Mouse (Mus musculus): ENCODE data around the gene Krtap24-1. TPM values are rescaled to one million over a fixed set of nuclear protein-coding genes. Genes with fewer than 3 reads are reported as not detected.

Gene Krtap24-1
- total RNA-seq (2023) = not detected

GRCm38 (mm10) chr16:88611922-88612321 lies at the start of gene Krtap24-1:
Gene Krtap24-1, minus strand, starts transcription at chr16:88612279.

DNA sequence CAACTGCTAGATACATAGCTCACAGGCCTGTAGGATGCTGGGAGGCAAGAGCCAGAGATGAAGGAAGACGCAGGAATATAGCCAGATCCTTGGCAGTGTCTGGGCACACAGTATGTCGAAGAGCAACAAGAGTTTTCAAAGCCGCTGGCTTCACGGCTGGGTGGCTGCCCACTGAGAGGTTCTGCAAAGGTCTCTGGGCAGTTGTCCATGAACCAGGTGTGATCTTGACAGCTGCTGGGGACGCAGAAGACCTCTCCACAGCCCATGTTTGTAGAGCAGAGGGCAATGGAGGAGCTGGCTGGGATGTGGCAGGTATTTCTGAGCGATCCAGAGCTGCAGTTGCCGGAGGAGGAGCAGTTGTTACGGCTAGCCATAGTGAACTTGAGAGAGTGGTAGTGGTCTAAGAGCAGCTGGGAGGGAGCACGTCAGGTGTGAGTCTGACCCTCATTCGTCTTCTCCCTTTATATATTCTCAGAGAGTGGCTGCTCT lies 35.3 kb upstream of the Krtap24-1 start, which contains the start of gene Krtap26-1:
Gene Krtap26-1 (minus strand): TSS at position 439 of the 489 bp plus-strand sequence.

GRCm38 (mm10) chr16:88627566-88627965 lies 15.5 kb upstream of the Krtap24-1 start, which contains the start of gene 2310079G19Rik:
Gene 2310079G19Rik, minus strand, starts transcription at chr16:88627666.

DNA sequence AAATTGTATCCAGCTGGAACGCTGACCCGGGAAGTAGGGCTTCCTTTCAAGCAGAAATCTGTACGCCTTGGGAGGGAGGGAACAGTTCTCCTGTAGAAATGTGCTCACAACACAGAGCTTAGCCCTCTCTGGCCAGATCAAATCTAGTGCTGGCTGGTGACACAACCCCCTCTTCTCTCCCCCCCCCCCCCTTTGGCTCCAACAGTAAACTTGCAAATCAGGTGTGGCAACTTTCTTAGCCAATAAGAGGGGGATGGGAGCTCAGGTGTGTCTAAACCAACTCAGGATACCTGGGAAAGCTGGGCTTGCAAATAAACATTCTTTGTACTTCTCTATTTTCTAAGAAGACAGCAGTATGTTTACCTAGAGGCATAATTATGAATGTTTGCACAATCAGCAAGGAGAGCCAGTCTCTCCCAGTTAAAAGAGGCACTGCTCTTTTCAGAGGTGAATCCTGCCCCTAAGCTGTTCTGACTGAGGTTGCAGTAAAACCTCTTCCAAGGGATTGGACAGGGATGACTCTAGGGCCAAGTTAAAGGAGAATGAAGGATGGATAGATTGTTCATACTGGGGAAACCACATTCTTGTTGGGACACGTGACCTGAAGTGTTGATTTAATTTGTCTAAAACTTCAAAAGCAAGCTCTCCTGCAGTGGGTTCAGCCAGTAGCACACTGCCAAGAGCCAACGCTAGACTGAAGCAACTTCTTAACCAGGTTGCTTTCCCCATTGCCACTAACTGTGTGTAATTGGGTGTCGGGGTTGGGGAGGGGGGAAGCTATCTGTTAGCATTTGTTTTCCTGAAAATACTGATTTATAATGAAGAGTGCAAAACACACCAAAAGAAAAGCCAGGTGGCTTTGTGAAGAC lies 48.8 kb downstream of the Krtap24-1 start, which contains the start of gene Cldn8:
Gene Cldn8 (minus strand): TSS at position 139 of the 869 bp plus-strand sequence.

Other genes with a start within 250 kb of the Krtap24-1 start
- gene Cldn17, start 105.3 kb downstream of the Krtap24-1 start, total RNA-seq (2023) = not detected
- not detected for gene Cldn8, start 49.1 kb downstream of the Krtap24-1 start, total RNA-seq (2023)
- not detected for gene 2310079G19Rik, start 15.4 kb upstream of the Krtap24-1 start, total RNA-seq (2023)
- gene Krtap26-1, start 35.5 kb upstream of the Krtap24-1 start, total RNA-seq (2023) = not detected
- gene Krtap27-1, start 59.4 kb upstream of the Krtap24-1 start, total RNA-seq (2023) = not detected
- not detected for gene 2310061N02Rik, start 95.7 kb upstream of the Krtap24-1 start, total RNA-seq (2023)
- gene Krtap13-1, start 116.6 kb upstream of the Krtap24-1 start, total RNA-seq (2023) = not detected
- gene Krtap13, start 139.4 kb upstream of the Krtap24-1 start, total RNA-seq (2023) = not detected
- not detected for gene 2310034C09Rik, start 146.6 kb upstream of the Krtap24-1 start, total RNA-seq (2023)
- not detected for gene 2310057N15Rik, start 161.9 kb upstream of the Krtap24-1 start, total RNA-seq (2023)
- not detected for gene Gm5965, start 165.6 kb upstream of the Krtap24-1 start, total RNA-seq (2023)
- not detected for gene Gm20741, start 199.9 kb upstream of the Krtap24-1 start, total RNA-seq (2023)
- gene Krtap15, start 207.9 kb upstream of the Krtap24-1 start, total RNA-seq (2023) = not detected
- gene Krtap14, start 213.9 kb upstream of the Krtap24-1 start, total RNA-seq (2023) = not detected

All from neutrophil, adult 83 days (primary cell).